Mouse (Mus musculus) midbrain, embryonic 10.5 days (tissue): ENCODE measurements around the gene Rec114. TPM values are rescaled to one million over a fixed set of nuclear protein-coding genes. Genes with fewer than 3 reads are reported as not detected.
A peak's percentile ranks its signal among the peaks of the same experiment; 100 is the strongest.

ENCODE experiments used
- DNase-seq: peaks from one replicate; pipeline ENCODE4 v3.0.0-alpha.2; 2017; ENCODE audit warnings: low spot score
- H3K27ac ChIP-seq: fragments of 300-500 bp; sonication (generic); replicated peaks from 2 replicates; pipeline ENCODE4 v1.5.1; 2016; ENCODE audit warnings: mild to moderate bottlenecking
- H3K27me3 ChIP-seq: fragments of 300-500 bp; sonication (generic); 2 replicates; pipeline ENCODE4 v1.6.1; 2016; ENCODE audit warnings: low read depth, mild to moderate bottlenecking; ENCODE audit not compliant: poor library complexity, severe bottlenecking
- H3K36me3 ChIP-seq: fragments of 300-500 bp; sonication (generic); 2 replicates; pipeline ENCODE4 v1.6.1; 2016; ENCODE audit warnings: mild to moderate bottlenecking, moderate library complexity
- H3K4me1 ChIP-seq: fragments of 300-500 bp; sonication (generic); 2 replicates; pipeline ENCODE4 v1.6.1; 2016
- H3K4me3 ChIP-seq: fragments of 300-500 bp; sonication (generic); 2 replicates; pipeline ENCODE4 v1.5.1; 2016; ENCODE audit warnings: mild to moderate bottlenecking, moderate library complexity
- H3K9me3 ChIP-seq: fragments of 300-500 bp; sonication (generic); replicated peaks from 2 replicates; pipeline ENCODE4 v1.6.1; 2016; ENCODE audit warnings: mild to moderate bottlenecking
- WGBS: fragments of 180-500 bp; shearing (Covaris S2); methylation state at CpG from one replicate; pipeline ENCODE4 v1.1.7; 2016; 5-methylcytosine and 5-hydroxymethylcytosine counted together
- polyA plus RNA-seq: library from polyadenylated mRNA; unstranded; fragments of >200 nt; fragmentation: Nextera tagmentation; extraction: Ambion mirVana; gene quantifications from 2 replicates; pipeline ENCODE4 v1.2.1, GENCODE M21; 2016

Gene Rec114
- polyA plus RNA-seq, 1 experiment from 2014 or later: 1.3 TPM

GRCm38 (mm10) chr9:58672474-58672873 is 71.3 kb downstream of the Rec114 start:
- H3K9me3 ChIP-seq: no peaks in the 10 kb centered on the region
- H3K4me3 ChIP-seq: no peak overlapping the region
- H3K36me3 ChIP-seq: no peaks in the 10 kb centered on the region
- WGBS: 67% methylated on average over 4 of the region's 4 CpGs
- H3K27me3 ChIP-seq: no peaks in the 10 kb centered on the region
- H3K4me1 ChIP-seq: no peaks in the 10 kb centered on the region
- no peak for DNase-seq
- no peak overlapping the region for H3K27ac ChIP-seq

- no peak overlapping the region for H3K4me3 ChIP-seq
- peaks cover 4% of the 10 kb centered on the region; the same call in 1 of the 2 replicates for H3K4me1 ChIP-seq
- no peak overlapping the region for H3K27ac ChIP-seq
- H3K27me3 ChIP-seq: no peaks in the 10 kb centered on the region
- DNase-seq: no peak
- H3K9me3 ChIP-seq: no peaks in the 10 kb centered on the region
- H3K36me3 ChIP-seq: 0 out of 2 replicates have a peak, but pooled peaks cover 5% of the 10 kb centered on the region
- WGBS: 91% methylated on average over 6 of the region's 6 CpGs
Observed at GRCm38 (mm10) chr9:58669819-58670218, 73.9 kb downstream of the Rec114 start.

- Histone ChIP-seq H3K4me1 (peaks cover 4% of the 10 kb centered on the region; the same call in 1 of the 2 replicates), H3K9me3 (no peaks in the 10 kb centered on the region), H3K27ac (no peak overlapping the region), H3K4me3 (no peak overlapping the region), H3K27me3 (no peaks in the 10 kb centered on the region), H3K36me3 (peaks cover 7% of the 10 kb centered on the region; the same call in 1 of the 2 replicates)
- DNase-seq: no peak
- 77% methylated on average over 3 of the region's 3 CpGs for WGBS
Observed at GRCm38 (mm10) chr9:58669071-58669470, 74.7 kb downstream of the Rec114 start.

GRCm38 (mm10) chr9:58668171-58668570 is 75.6 kb downstream of the Rec114 start:
- Histone ChIP-seq H3K27me3 (no peaks in the 10 kb centered on the region), H3K9me3 (no peaks in the 10 kb centered on the region), H3K4me3 (no peak overlapping the region), H3K4me1 (peaks cover 4% of the 10 kb centered on the region; the same call in 1 of the 2 replicates), H3K36me3 (peaks cover 7% of the 10 kb centered on the region; the same call in 1 of the 2 replicates), H3K27ac (no peak overlapping the region)
- 92% methylated on average over 3 of the region's 3 CpGs for WGBS
- DNase-seq: no peak

- no peak for DNase-seq
- H3K9me3 ChIP-seq: no peaks in the 10 kb centered on the region
- peaks cover 4% of the 10 kb centered on the region; the same call in 1 of the 2 replicates for H3K4me1 ChIP-seq
- H3K36me3 ChIP-seq: peaks cover 12% of the 10 kb centered on the region
- H3K27me3 ChIP-seq: no peaks in the 10 kb centered on the region
- no peak overlapping the region for H3K4me3 ChIP-seq
- WGBS: 66% methylated on average over 9 of the region's 9 CpGs
- no peak overlapping the region for H3K27ac ChIP-seq
Observed at GRCm38 (mm10) chr9:58667244-58667643, 76.5 kb downstream of the Rec114 start.

- Histone ChIP-seq H3K9me3 (no peaks in the 10 kb centered on the region), H3K4me1 (peaks cover 4% of the 10 kb centered on the region; the same call in 1 of the 2 replicates), H3K27me3 (no peaks in the 10 kb centered on the region), H3K36me3 (peaks cover 18% of the 10 kb centered on the region), H3K27ac (no peak overlapping the region), H3K4me3 (no peak overlapping the region)
- no peak for DNase-seq
- 38% methylated on average over 9 of the region's 9 CpGs for WGBS
Observed at GRCm38 (mm10) chr9:58666191-58666590, 77.6 kb downstream of the Rec114 start.

- Histone ChIP-seq H3K4me3 (no peak overlapping the region), H3K4me1 (peaks cover 4% of the 10 kb centered on the region; the same call in 1 of the 2 replicates), H3K27me3 (no peaks in the 10 kb centered on the region), H3K9me3 (no peaks in the 10 kb centered on the region), H3K36me3 (peaks cover 18% of the 10 kb centered on the region), H3K27ac (no peak overlapping the region)
- 87% methylated on average over 9 of the region's 9 CpGs for WGBS
- no peak for DNase-seq
Observed at GRCm38 (mm10) chr9:58665492-58665891, 78.3 kb downstream of the Rec114 start.

- 81% methylated on average over 3 of the region's 3 CpGs for WGBS
- Histone ChIP-seq H3K4me1 (peaks cover 4% of the 10 kb centered on the region; the same call in 1 of the 2 replicates), H3K4me3 (no peak overlapping the region), H3K27ac (no peak overlapping the region), H3K36me3 (peaks cover 24% of the 10 kb centered on the region), H3K27me3 (no peaks in the 10 kb centered on the region), H3K9me3 (no peaks in the 10 kb centered on the region)
- no peak for DNase-seq
Observed at GRCm38 (mm10) chr9:58662791-58663190, 81.0 kb downstream of the Rec114 start.

GRCm38 (mm10) chr9:58662007-58662406 is 81.8 kb downstream of the Rec114 start:
- WGBS: 88% methylated on average over 4 of the region's 4 CpGs
- Histone ChIP-seq H3K4me3 (no peak overlapping the region), H3K36me3 (peaks cover 24% of the 10 kb centered on the region), H3K27me3 (no peaks in the 10 kb centered on the region), H3K4me1 (peaks cover under 1% of the 10 kb centered on the region; the same call in 1 of the 2 replicates), H3K9me3 (no peaks in the 10 kb centered on the region), H3K27ac (no peak overlapping the region)
- no peak for DNase-seq

GRCm38 (mm10) chr9:58660673-58661072 is 83.1 kb downstream of the Rec114 start:
- DNase-seq: no peak
- H3K4me1 ChIP-seq: no peaks in the 10 kb centered on the region
- no peak overlapping the region for H3K27ac ChIP-seq
- H3K4me3 ChIP-seq: no peak overlapping the region
- H3K9me3 ChIP-seq: no peaks in the 10 kb centered on the region
- no peaks in the 10 kb centered on the region for H3K27me3 ChIP-seq
- WGBS: 89% methylated on average over 3 of the region's 3 CpGs
- H3K36me3 ChIP-seq: peaks cover 23% of the 10 kb centered on the region

GRCm38 (mm10) chr9:58659989-58660388 is 83.8 kb downstream of the Rec114 start:
- H3K4me3 ChIP-seq: no peak overlapping the region
- peaks cover 19% of the 10 kb centered on the region for H3K36me3 ChIP-seq
- H3K4me1 ChIP-seq: no peaks in the 10 kb centered on the region
- no peaks in the 10 kb centered on the region for H3K27me3 ChIP-seq
- 81% methylated on average over 9 of the region's 9 CpGs for WGBS
- peak overlapping the region; percentile 53; the same call in 1 of the 2 replicates for H3K27ac ChIP-seq
- H3K9me3 ChIP-seq: no peaks in the 10 kb centered on the region
- DNase-seq: no peak

GRCm38 (mm10) chr9:58659331-58659730 is 84.4 kb downstream of the Rec114 start:
- no peaks in the 10 kb centered on the region for H3K27me3 ChIP-seq
- no peaks in the 10 kb centered on the region for H3K4me1 ChIP-seq
- peaks cover 17% of the 10 kb centered on the region for H3K36me3 ChIP-seq
- no peak overlapping the region for H3K4me3 ChIP-seq
- no peak for DNase-seq
- WGBS: 86% methylated on average over 3 of the region's 3 CpGs
- no peaks in the 10 kb centered on the region for H3K9me3 ChIP-seq
- H3K27ac ChIP-seq: no peak overlapping the region

- Histone ChIP-seq H3K9me3 (no peaks in the 10 kb centered on the region), H3K4me3 (no peak overlapping the region), H3K36me3 (peaks cover 17% of the 10 kb centered on the region), H3K27me3 (no peaks in the 10 kb centered on the region), H3K27ac (peak overlapping the region; percentile 3; the same call in 1 of the 2 replicates), H3K4me1 (no peaks in the 10 kb centered on the region)
- DNase-seq: no peak
- WGBS: 89% methylated on average over 4 of the region's 4 CpGs
Observed at GRCm38 (mm10) chr9:58658596-58659309, 85.0 kb downstream of the Rec114 start.
